Mouse (Mus musculus): ENCODE results near the gene Atp9a. TPM values are rescaled to one million over a fixed set of nuclear protein-coding genes. Genes with fewer than 3 reads are reported as not detected.

Atp9a gene
- total RNA-seq, 1 experiment from 2014 or later = 0.38 TPM

DNA sequence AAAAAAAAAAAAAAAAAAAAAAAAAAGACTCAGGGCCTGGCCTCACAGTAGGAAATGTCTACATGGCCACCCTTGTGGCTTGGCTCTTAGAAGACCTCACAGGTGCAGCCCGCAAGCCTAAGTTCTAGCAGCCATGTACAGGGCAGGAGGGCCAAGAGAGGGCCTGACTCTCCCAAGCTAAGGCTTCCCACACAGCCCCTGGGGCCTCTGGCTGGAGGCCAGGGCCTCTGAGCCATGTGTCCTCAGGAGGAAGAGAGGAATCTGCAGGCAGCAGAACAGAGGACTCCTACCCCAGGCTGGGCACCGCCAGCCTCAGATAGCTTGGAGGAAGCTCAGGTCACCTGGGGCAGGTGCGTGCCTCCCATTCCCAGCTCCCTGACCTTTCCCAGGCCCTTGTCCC lies 127.0 kb downstream of the Atp9a start:
- ATAC-seq (replicated peaks; ENCODE audit: insufficient number of reproducible peaks, low FRiP score, low TSS enrichment, poor library complexity, severe bottlenecking) = no peak

DNA sequence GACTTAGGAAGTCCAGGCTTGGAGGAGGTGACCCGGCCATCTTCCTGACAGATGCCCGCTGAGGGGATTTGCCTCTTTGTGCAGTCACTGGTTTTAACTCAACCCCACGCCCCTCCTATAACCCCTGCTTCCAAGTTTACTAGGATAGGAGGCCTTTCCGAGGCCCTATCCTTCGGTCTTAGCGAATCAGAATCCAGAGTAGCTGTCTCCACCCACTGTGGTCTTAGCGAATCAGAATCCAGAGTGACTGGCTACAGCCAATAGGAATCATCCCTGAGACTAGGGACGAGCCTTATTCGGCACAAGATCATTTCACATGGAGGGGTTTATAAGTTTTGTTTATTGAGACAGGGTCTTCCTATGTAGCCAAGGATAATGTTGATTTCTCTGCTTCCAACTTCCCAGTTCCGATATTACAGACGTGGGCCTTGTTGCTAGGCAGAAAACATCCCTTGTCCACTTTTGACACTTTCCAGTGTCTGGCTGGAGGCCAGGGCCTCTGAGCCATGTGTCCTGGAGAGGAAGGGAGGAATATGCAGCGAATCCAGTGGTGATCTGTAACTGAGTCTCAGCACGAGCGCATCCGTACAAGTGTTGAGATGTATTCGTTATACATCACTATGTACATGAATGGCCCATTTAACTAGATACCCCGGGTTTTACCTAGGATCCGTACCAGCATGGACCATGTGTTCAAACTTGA lies 127.9 kb downstream of the Atp9a start:
- ATAC-seq (replicated peaks; ENCODE audit: insufficient number of reproducible peaks, low FRiP score, low TSS enrichment, poor library complexity, severe bottlenecking) = no peak

DNA sequence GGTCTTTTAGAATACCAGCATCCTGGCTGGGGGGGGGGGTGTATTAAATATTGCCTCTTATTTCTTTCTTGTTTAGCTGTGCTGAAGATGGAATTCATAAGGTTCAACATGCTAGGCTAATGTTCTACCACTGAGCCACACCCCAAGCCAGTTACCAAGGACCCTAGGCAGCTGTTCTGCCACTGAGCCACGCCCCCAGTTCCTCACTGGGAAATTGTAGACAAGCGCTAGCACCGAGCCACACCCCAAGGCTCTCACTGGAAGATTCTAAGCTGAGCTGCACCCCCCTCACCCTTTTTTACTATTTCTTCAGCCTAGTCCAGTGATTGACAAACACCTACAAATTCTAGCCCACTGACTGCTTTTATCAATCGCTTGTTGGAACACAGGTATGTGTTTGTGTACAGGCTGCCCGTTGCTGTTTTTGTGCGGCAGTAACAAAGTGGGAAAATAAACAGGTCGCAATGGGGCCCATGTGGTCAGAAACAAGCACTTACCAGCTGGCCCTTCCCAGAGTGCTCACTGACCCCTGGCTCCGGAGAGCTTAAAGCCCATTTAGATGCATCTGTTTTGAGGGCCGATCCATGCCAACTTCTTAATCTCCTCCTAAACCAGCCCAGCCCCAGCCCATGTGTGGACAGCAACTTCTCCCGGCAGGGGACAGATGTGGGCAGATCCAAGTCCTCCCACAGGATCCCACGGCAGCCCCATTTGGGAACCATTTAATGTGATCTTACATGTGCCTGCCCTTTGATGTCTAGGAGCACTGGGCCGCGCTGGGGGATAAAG lies 128.9 kb downstream of the Atp9a start:
- no peak for ATAC-seq (replicated peaks; ENCODE audit: insufficient number of reproducible peaks, low FRiP score, low TSS enrichment, poor library complexity, severe bottlenecking)

DNA sequence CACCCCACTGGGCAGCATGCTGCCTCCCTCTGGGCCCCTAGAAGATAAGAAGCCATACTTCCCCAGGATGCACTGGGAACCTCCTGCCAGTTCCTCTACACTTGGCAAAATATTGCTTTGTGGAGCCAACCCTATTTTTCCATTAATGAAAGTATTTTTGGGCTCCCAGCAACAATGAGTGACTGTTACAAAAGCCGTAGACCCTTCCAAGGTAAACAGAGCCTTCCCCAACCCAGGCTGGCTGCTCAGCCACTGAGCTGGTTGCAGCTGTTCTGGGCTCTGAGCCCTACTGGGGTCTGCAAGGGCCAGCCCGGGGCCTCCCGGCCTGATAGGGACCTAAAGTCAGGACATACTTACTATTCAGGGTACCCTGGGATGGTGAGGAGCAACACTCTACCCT lies 131.3 kb downstream of the Atp9a start:
- ATAC-seq (replicated peaks; ENCODE audit: insufficient number of reproducible peaks, low FRiP score, low TSS enrichment, poor library complexity, severe bottlenecking) = no peak

DNA sequence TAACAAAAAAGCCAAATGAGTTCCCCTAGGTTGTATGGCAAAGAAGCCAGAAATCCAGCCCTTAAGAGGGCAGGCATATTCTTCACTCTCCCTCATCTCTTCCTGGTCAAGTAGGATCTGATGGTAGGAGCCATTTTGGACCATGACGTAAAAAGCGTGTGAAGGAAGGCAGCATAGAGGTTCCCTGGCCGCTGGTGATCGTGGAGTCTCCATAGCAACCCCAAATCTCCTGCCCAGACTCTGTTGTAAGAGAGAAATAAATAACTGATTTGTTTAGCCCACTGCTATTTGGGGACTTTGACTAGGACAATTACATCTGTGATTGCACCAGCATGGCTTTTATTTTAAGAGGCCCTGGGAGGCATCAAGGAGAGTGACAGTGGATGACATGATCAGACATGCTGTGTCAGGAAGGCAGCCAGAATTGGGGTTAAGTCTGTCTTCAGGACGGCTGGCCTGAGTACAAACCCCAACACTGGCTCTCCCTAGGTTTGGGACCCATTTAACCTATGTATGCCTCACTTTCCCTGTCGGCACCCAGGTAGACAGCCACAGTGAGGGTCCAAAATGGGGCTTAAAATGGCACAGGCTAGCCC lies 132.5 kb downstream of the Atp9a start:
- no peak for ATAC-seq (replicated peaks; ENCODE audit: insufficient number of reproducible peaks, low FRiP score, low TSS enrichment, poor library complexity, severe bottlenecking)

DNA sequence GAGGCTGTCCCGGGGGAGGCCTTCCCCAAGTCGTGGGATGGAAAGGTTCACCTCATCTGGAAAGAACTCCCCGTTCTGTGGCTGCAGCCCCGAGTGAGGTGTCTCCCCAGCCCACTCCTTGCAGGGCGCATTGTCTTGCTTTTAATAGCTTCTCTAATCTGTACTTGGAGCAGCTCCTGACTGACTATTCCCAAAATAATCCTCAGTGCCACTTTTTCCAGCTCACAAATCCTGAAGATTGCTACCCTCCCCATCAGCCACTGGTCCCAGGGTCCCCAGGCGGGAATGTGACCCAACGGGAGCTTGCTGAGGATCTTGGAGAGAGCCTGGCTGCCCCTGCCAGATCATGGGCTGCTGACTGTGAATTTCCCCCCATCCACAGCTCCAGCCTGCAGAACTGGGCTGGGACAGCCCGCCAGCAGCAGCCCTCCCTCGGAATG lies 134.1 kb downstream of the Atp9a start:
- ATAC-seq (replicated peaks; ENCODE audit: insufficient number of reproducible peaks, low FRiP score, low TSS enrichment, poor library complexity, severe bottlenecking) = no peak

DNA sequence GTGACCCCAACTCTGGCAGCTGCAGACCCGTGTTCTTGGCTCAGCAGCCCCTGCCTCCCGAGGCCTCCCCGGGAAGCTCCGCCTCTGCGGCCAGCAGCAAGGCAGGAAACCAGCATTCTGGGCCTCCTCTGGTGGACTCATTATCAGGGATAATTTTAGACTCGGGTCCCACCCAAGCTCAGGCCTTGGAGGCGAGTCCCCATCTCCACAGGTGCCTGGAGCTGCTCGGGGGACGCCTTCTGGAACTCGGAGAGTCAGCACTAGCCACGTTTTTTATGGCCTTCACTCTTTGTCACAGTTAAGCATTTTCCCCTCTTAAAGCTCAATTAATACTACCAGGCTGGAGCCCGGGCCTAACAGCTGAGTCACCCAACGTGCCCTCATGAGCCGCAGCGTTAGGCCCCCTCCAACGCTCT lies 137.5 kb downstream of the Atp9a start:
- no peak for ATAC-seq (replicated peaks; ENCODE audit: insufficient number of reproducible peaks, low FRiP score, low TSS enrichment, poor library complexity, severe bottlenecking)

DNA sequence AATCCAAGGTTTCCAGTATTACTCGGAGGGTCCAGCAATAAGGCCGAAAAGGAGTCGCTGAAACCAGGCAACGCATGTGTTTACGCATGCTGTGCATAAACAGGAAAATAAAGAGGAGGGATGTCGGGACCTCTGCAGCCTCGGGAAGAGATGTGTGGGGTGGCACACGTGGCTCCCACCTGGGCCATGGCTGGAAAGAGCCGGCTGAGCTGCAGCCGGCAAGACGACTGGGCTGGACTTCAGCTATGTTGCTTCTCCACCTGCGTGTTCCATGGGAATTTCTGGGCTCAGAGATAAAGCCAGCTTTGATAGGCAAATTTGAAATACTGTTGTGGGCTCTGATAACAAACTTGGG lies 139.8 kb downstream of the Atp9a start:
- ATAC-seq (replicated peaks; ENCODE audit: insufficient number of reproducible peaks, low FRiP score, low TSS enrichment, poor library complexity, severe bottlenecking) = no peak

DNA sequence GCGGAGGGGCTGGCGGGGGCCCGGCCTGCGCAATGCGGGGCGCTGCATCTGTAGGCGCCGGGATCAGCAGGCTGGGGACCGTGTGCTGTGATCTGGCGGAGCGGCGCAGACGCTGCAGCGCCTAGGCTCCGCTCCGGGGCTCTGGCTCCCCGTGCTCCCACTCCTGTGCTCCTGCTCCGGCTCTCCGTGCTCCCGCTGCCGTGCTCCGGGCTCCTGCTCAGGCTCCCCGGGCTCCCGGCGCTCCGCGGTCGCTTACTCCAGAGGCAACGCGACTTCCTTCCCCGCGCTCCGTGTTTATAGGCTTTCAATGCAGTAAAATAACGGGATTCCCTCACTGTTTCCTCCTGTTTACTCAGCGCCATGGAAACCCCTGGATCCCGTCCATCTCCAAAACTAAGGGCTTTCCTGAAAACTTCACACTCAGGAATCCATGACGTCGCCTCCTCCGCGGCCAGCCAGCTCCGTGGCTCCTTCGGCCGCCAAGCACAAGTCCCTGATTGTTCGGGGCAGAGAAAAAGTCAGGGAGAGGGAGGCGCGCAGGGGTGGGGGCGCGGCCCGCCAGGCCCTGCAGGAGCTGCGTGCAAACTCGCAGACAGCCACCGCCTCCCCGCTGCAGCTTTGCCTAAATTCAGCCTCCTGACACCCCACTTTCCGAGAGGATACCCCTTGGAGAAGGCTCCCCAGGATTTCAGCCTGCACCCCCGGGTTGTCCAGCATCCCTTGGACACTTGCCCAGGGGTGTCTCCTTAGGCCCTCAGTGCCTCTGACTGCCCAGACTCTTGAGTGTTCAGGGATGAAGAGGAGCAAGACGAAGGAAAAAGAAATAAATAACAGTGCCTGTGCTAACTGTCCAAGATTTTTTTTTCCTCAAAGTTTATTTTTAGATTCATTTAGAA lies 140.5 kb downstream of the Atp9a start, which contains the start of gene Nfatc2:
TSS of gene Nfatc2 (minus strand) at position 167 of the 896 bp plus-strand sequence.
- ATAC-seq (replicated peaks; ENCODE audit: insufficient number of reproducible peaks, low FRiP score, low TSS enrichment, poor library complexity, severe bottlenecking) = no peak

DNA sequence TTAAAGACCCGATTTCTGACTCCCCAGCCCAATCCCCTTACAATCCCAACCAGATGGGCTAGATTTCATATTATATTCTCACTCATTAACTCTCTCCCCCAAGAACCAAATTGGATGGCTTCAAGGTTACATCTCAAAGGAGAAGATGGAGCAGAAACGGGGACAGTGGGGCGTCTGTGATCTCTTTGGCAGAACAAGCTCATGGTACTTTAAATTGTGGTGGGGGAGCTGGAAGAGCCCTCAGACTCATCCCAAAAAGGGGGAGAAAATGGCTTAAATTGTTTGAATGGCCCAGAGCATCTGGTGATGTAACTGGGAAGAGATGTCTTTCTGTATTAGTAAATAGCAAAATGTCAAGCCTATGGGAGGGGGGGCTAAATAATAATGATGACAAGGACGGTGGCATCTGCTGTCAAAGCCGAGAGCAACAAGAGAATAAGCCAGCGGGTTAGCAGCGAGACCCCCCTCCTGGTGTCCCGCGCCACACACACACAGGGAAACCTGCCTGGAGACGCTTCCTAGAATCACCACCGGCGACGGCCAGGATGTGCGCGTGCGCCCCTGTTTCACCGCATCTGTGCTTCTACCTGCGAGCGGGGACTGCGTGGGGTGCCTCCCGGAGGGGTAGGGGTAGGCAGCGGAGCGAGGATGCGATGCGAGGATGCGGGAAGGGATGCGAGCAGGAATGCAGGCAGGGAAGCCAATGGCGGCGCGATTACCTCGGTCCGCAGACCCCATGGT lies 141.3 kb downstream of the Atp9a start:
- ATAC-seq (replicated peaks; ENCODE audit: insufficient number of reproducible peaks, low FRiP score, low TSS enrichment, poor library complexity, severe bottlenecking) = no peak

DNA sequence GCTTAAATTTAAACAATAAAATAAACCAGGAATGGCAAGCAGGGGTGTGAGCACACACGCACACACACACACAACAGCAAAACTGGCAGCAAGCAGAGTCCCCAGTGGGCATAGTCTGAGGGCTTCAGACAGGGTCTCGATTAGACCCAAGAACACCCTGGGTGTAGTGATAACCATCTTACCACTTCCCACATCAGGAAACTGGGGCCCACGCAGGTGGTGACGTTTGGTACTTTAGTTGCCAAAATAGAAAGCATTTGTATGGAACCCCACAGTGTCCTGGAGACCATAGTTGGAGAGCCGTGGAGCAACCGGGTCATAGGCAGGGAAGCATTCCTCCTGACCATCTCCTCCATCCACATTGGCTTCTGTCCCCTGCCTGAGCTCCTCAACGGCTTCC lies 146.5 kb downstream of the Atp9a start:
- no peak for ATAC-seq (replicated peaks; ENCODE audit: insufficient number of reproducible peaks, low FRiP score, low TSS enrichment, poor library complexity, severe bottlenecking)

DNA sequence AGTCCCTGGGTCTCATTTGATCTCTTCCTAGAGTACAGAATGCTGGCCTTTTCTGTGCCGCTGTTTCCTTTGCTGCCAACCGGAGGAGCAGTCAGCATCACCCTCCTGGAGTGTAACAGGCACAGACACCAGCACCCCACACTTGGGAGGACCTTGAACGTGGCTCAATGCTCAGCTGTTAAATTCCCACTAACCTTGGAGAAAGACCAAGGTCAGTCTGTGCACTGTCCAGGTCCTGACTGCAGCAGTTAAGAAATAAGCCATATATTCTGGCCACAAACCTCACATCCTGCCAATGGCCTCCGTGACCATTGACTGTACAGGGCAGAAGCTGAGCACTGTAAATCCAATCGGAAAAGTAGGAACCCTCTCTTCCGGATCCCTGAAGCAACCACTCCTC lies 148.5 kb downstream of the Atp9a start:
- ATAC-seq (replicated peaks; ENCODE audit: insufficient number of reproducible peaks, low FRiP score, low TSS enrichment, poor library complexity, severe bottlenecking) = no peak

DNA sequence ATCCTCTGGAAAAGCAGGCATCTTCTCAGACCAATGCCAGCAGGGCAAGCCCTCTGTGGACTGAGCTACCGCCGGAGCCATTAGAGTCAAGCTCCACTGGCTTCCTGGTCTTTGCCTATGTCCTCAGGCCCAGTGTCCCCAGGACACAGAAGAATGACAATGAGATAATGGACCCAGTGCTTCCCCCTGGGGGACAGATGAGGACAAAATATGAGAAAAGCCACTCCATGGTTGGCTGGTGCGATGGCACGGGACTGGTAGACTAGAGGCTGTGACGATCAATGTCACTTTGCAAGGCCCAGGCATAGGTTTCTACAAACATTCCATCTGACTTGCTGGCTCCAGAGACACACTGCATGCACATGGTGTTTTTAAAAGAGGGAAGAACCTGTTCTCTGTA lies 149.2 kb downstream of the Atp9a start:
- no peak for ATAC-seq (replicated peaks; ENCODE audit: insufficient number of reproducible peaks, low FRiP score, low TSS enrichment, poor library complexity, severe bottlenecking)

DNA sequence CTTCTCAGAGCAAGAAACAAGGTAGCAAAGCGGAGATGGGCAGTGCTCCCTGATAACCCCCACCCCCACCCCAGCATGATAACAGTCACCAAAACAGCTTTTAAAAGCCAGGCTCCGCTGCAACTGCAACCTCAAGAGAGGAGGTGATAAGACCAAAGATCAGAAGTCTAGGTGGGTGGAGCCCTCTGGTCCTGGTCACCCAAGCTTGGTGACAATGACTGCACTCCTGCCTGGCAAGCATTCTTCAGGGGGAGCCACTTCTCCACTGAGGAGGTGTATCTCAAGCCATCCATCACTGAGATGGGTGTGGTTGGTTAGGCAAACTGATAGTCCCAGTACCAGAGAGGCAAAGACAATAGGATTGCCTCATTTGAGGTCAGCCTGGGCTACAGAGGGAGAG lies 151.1 kb downstream of the Atp9a start:
- no peak for ATAC-seq (replicated peaks; ENCODE audit: insufficient number of reproducible peaks, low FRiP score, low TSS enrichment, poor library complexity, severe bottlenecking)

DNA sequence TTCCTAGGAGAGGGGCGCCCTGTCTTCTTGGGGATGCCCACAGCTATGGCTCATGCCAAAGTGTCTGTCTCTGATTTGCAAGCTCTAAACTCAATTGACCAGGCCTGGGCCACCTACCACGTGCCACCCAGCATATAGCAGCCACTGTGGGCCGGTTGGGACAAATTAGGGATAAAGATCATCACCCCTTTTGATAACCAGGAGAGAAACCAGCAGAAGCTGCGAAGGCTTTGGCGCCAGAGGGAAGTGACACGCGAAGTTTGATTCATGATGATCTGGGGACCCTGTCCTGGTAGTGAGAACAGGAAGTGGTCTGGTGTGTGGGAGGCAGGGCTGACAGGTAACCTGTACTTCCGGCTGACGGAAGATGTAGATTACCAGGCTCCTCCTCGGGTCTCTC lies 151.7 kb downstream of the Atp9a start:
- 0 out of 2 replicates have a peak, but pooled peaks have one; percentile 3 for ATAC-seq (replicated peaks; ENCODE audit: insufficient number of reproducible peaks, low FRiP score, low TSS enrichment, poor library complexity, severe bottlenecking)

DNA sequence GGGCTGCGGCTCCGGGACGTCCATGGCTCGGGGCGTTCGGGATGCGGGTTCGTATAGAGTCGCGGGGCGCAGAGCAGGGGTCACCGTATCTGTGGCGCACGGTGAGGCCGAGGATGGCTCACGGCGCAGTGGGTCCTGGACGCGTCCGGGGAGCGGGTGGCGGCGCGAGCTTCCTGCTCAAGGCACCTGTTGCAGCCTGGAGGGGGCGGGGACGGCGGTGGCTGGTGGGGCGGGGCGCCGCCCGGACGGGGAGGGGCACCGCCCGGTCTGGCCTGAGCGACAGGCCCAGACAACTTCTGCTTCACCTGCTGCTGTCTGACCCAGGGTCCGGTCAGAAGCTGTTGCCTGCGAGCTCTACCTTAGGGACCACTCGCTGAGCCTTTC lies 152.0 kb downstream of the Atp9a start:
- peak; percentile 41 for ATAC-seq (replicated peaks; ENCODE audit: insufficient number of reproducible peaks, low FRiP score, low TSS enrichment, poor library complexity, severe bottlenecking)

DNA sequence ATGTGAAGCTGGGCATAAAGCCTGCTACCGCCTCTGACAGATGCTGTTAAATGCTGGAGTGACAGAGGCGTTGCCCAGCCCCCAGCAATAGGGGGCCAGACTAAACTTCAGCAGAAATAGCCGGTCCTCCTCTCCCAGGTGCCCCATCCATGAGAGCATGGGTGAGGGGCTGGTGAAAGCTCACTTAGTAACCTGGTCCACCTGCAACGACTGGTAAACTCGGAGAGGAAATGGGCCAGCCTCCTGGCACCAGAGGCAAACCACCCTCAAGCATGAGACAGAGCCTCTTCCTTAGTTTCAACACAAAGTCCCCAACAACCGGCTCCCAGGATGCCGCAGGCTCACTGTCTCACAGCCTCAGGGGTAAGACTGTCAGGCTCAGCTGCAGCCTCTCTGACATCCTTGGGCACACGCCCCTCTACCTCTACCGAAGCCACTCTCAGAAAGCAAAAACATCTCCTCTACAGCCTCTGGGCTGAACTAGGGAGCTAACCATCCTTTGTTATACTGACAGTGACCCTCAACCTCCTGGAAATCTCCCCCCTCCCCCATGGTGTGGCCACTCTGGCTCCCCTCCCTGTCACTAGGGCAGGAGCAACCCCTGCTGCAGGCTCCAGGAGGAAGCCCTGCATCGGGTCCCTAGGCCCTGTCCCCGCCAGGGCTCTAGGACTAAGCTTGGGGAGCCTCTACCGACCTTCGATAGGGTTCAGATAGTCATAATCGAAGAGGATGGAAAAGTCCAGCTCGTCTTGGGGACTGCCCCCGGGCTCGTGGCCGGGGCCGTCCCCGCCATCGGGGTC lies 152.6 kb downstream of the Atp9a start:
- ATAC-seq (replicated peaks; ENCODE audit: insufficient number of reproducible peaks, low FRiP score, low TSS enrichment, poor library complexity, severe bottlenecking) = no peak; the same call in 1 of the 2 replicates

All from monocyte, adult 5-6 weeks (primary cell).